Mouse (Mus musculus) liver, postnatal 0 days (tissue): ENCODE results near the gene Pdcl3. TPM values are rescaled to one million over a fixed set of nuclear protein-coding genes. Genes with fewer than 3 reads are reported as not detected.

Experiments used
- ATAC-seq: fragments of 200-750 bp; cut with Nextera tagmentation; 2 replicates; pipeline ENCODE4 v1.8.0; 2017; ENCODE audit warnings: mild to moderate bottlenecking, moderate library complexity
- DNase-seq: peaks from one replicate; pipeline ENCODE4 v3.0.0-alpha.2; 2016
- H3K27ac ChIP-seq: fragments of 300-500 bp; sonication (generic); 2 replicates; pipeline ENCODE4 v1.5.1; 2014; ENCODE audit warnings: antibody characterized with exemption, moderate library complexity, mild to moderate bottlenecking, low read depth
- H3K27me3 ChIP-seq: fragments of 300-500 bp; sonication (generic); 2 replicates; pipeline ENCODE4 v1.6.1; 2014; ENCODE audit warnings: low read length, control low read depth, mixed read lengths; ENCODE audit not compliant: insufficient read depth
- H3K36me3 ChIP-seq: fragments of 300-500 bp; sonication (generic); replicated peaks from 2 replicates; pipeline ENCODE4 v1.6.1; 2014; ENCODE audit warnings: mild to moderate bottlenecking, control low read depth, low read length, moderate library complexity, mixed read lengths; ENCODE audit not compliant: insufficient read depth
- H3K4me1 ChIP-seq: fragments of 300-500 bp; sonication (generic); 2 replicates; pipeline ENCODE4 v1.6.1; 2014; ENCODE audit warnings: antibody characterized with exemption, mild to moderate bottlenecking, control low read depth; ENCODE audit not compliant: insufficient read depth
- H3K4me2 ChIP-seq: fragments of 300-500 bp; sonication (generic); 2 replicates; pipeline ENCODE4 v1.6.1; 2014; ENCODE audit warnings: low read depth, mild to moderate bottlenecking, low read length, moderate library complexity, mixed read lengths
- H3K4me3 ChIP-seq: fragments of 300-500 bp; sonication (generic); 2 replicates; pipeline ENCODE4 v1.5.1; 2014; ENCODE audit warnings: low read depth, low read length
- H3K9ac ChIP-seq: fragments of 300-500 bp; sonication (generic); replicated peaks from 2 replicates; pipeline ENCODE4 v1.6.1; 2014; ENCODE audit warnings: mild to moderate bottlenecking, moderate library complexity
- H3K9me3 ChIP-seq: fragments of 300-500 bp; sonication (generic); 2 replicates; pipeline ENCODE4 v1.6.1; 2016; ENCODE audit warnings: mild to moderate bottlenecking, control low read depth, low read length, mixed read lengths
- CTCF ChIP-seq: sonication (generic); IDR thresholded peaks from 2 replicates; pipeline ENCODE4 v1.5.1; 2016; ENCODE audit warnings: antibody characterized with exemption, low read depth
- EP300 ChIP-seq: IDR thresholded peaks from 2 replicates; pipeline ENCODE4 v1.6.1; 2016; ENCODE audit warnings: antibody characterized with exemption, low read depth, mild to moderate bottlenecking
- WGBS: fragments of 180-500 bp; shearing (Covaris S2); extraction: QIAGEN DNeasy Blood & Tissue Kit; methylation state at CpG from one replicate; pipeline ENCODE4 v1.1.7; 2014; ENCODE audit not compliant: insufficient replicate concordance; 5-methylcytosine and 5-hydroxymethylcytosine counted together
- polyA plus RNA-seq: library from polyadenylated mRNA; unstranded; fragments of >200 nt; fragmentation: Nextera tagmentation; extraction: Ambion mirVana; gene quantifications from 2 replicates; pipeline ENCODE4 v1.2.1, GENCODE M21; 2015

The Pdcl3 gene
- polyA plus RNA-seq, 1 experiment from 2014 or later: 42.8 TPM

- Histone ChIP-seq H3K4me1 (no peaks in the 10 kb centered on the region), H3K27ac (no peak overlapping the region), H3K36me3 (no peaks in the 10 kb centered on the region), H3K27me3 (no peaks in the 10 kb centered on the region), H3K4me3 (no peak overlapping the region), H3K4me2 (no peak overlapping the region), H3K9ac (no peak overlapping the region), H3K9me3 (no peaks in the 10 kb centered on the region)
- WGBS: 78% methylated on average over 9 of the region's 9 CpGs
- TF ChIP-seq EP300 (no peak), CTCF (no peak)
- ATAC-seq: no peak
- DNase-seq: no peak
These were observed 12.3 kb upstream of the Pdcl3 start for GRCm38 (mm10) chr1:38972986-38973592.

- TF ChIP-seq CTCF (no peak), EP300 (no peak)
- Histone ChIP-seq H3K4me3 (no peak overlapping the region), H3K27ac (no peak overlapping the region), H3K36me3 (no peaks in the 10 kb centered on the region), H3K4me1 (no peaks in the 10 kb centered on the region), H3K9ac (no peak overlapping the region), H3K27me3 (no peaks in the 10 kb centered on the region), H3K9me3 (no peaks in the 10 kb centered on the region), H3K4me2 (no peak overlapping the region)
- ATAC-seq (no peak), DNase-seq (no peak)
- WGBS: 80% methylated on average over 7 of the region's 7 CpGs
These were observed 5.5 kb upstream of the Pdcl3 start for GRCm38 (mm10) chr1:38979953-38980352.

- ATAC-seq: no peak
These were observed 1.5 kb upstream of the Pdcl3 start for GRCm38 (mm10) chr1:38983870-38984269.

GRCm38 (mm10) chr1:38987080-38987864 is 1.9 kb downstream of the Pdcl3 start:
- Histone ChIP-seq H3K4me3 (peak overlapping the region; percentile 75), H3K4me2 (peak overlapping the region; percentile 73), H3K27me3 (no peaks in the 10 kb centered on the region), H3K27ac (peak overlapping the region; percentile 70), H3K36me3 (no peaks in the 10 kb centered on the region), H3K9ac (peak overlapping the region; percentile 62), H3K9me3 (no peaks in the 10 kb centered on the region), H3K4me1 (peaks cover 10% of the 10 kb centered on the region; the same call in 1 of the 2 replicates)
- WGBS: 4% methylated on average over 38 of the region's 38 CpGs
- ATAC-seq (peak; percentile 94), DNase-seq (peak; percentile 94)
- TF ChIP-seq EP300 (no peak), CTCF (no peak)

More at GRCm38 (mm10) chr1:38983870-38984269, 1.5 kb upstream of the Pdcl3 start:
- H3K4me3 ChIP-seq: no peak overlapping the region
- H3K4me1 ChIP-seq: peaks cover 10% of the 10 kb centered on the region; the same call in 1 of the 2 replicates
- H3K4me2 ChIP-seq: no peak overlapping the region
- no peaks in the 10 kb centered on the region for H3K9me3 ChIP-seq
- no peak overlapping the region for H3K27ac ChIP-seq
- 12% methylated on average over 2 of the region's 2 CpGs for WGBS
- TF ChIP-seq EP300 (no peak), CTCF (no peak)
- H3K36me3 ChIP-seq: no peaks in the 10 kb centered on the region
- H3K9ac ChIP-seq: no peak overlapping the region
- no peak for DNase-seq
- no peaks in the 10 kb centered on the region for H3K27me3 ChIP-seq

GRCm38 (mm10) chr1:38987865-38988211 is 2.4 kb downstream of the Pdcl3 start:
- H3K4me2 ChIP-seq: peak overlapping the region; percentile 73
- peaks cover 10% of the 10 kb centered on the region; the same call in 1 of the 2 replicates for H3K4me1 ChIP-seq
- under 1% methylated on average over 23 of the region's 25 CpGs for WGBS
- DNase-seq (no peak), ATAC-seq (peak; percentile 84)
- TF ChIP-seq EP300 (no peak), CTCF (no peak)
- H3K36me3 ChIP-seq: no peaks in the 10 kb centered on the region
- H3K9ac ChIP-seq: peak overlapping the region; percentile 62
- H3K27ac ChIP-seq: peak overlapping the region; percentile 45
- H3K27me3 ChIP-seq: no peaks in the 10 kb centered on the region
- H3K9me3 ChIP-seq: no peaks in the 10 kb centered on the region
- H3K4me3 ChIP-seq: peak overlapping the region; percentile 75

GRCm38 (mm10) chr1:38988357-38988756 is 2.9 kb downstream of the Pdcl3 start:
- no peak overlapping the region for H3K27ac ChIP-seq
- TF ChIP-seq EP300 (no peak), CTCF (no peak)

More at GRCm38 (mm10) chr1:38988357-38988756, 2.9 kb downstream of the Pdcl3 start:
- no peaks in the 10 kb centered on the region for H3K9me3 ChIP-seq
- peak overlapping the region; percentile 73 for H3K4me2 ChIP-seq
- H3K4me1 ChIP-seq: peaks cover 10% of the 10 kb centered on the region; the same call in 1 of the 2 replicates
- no peaks in the 10 kb centered on the region for H3K27me3 ChIP-seq
- H3K36me3 ChIP-seq: 0 out of 2 replicates have a peak, but pooled peaks cover 1% of the 10 kb centered on the region
- DNase-seq (no peak), ATAC-seq (no peak)
- H3K4me3 ChIP-seq: peak overlapping the region; percentile 75
- 17% methylated on average over 7 of the region's 7 CpGs for WGBS
- H3K9ac ChIP-seq: peak overlapping the region; percentile 62
